Mouse (Mus musculus) adrenal gland, postnatal 10 days (tissue): ENCODE data around the gene Ano3. TPM values are rescaled to one million over a fixed set of nuclear protein-coding genes. Genes with fewer than 3 reads are reported as not detected.
"Not testable (repeated sequence)": the region's sequence is repeated elsewhere in the genome, so short reads cannot be mapped to it uniquely, and the experiment has no call there.

ENCODE experiments used
- DNase-seq: peaks from one replicate; pipeline ENCODE4 v3.0.0; 2021; ENCODE audit warnings: mixed read lengths
- long read RNA-seq, 2 experiments: library from polyadenylated mRNA; stranded (forward); transcript quantifications; one replicate each; pipeline ENCODE4 v2.0.0; 2021
- total RNA-seq, 2 experiments: library from RNA; stranded (reverse); gene quantifications; 2 replicates each; pipeline ENCODE4 v1.2.3; 2021

The Ano3 gene
- under 1 TPM; 0.09 to 0.12 TPM for total RNA-seq
- long read RNA-seq, experiment 1, partial matches to known transcripts = 0 of 1 reads
- long read RNA-seq, experiment 1, other reads (novel, unspliced or antisense) = 1 of 1 reads
- long read RNA-seq, experiment 2, partial matches to known transcripts = 0 of 2 reads
- long read RNA-seq, experiment 2, other reads (novel, unspliced or antisense) = 2 of 2 reads

- not testable (repeated sequence) for DNase-seq
Measured at GRCm38 (mm10) chr2:110950823-110951222, at the start of gene Ano3. Ano3 (minus strand) TSS chr2:110950923.

- no peak for DNase-seq
Measured at GRCm38 (mm10) chr2:110990071-110990470, 39.3 kb upstream of the Ano3 start.

DNA sequence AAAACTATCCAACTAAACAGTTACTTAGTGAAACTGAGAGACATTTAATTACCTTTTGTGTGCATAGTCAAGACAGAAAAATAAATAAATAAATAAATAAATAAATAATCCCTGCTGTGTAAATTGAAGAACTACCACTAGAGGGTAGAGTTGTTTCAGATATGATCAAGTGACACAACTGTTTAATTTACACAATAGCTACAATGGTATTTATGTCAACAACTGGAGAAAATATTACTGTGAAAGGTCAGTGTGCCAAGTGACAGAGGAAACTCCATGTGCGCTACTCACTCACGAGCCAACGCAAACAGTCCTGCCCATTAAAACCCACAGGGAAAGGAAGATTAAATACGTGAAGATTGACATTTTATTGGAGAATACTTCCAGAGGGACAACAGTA, 38.8 kb upstream of the Ano3 start:
- no peak for DNase-seq

DNA sequence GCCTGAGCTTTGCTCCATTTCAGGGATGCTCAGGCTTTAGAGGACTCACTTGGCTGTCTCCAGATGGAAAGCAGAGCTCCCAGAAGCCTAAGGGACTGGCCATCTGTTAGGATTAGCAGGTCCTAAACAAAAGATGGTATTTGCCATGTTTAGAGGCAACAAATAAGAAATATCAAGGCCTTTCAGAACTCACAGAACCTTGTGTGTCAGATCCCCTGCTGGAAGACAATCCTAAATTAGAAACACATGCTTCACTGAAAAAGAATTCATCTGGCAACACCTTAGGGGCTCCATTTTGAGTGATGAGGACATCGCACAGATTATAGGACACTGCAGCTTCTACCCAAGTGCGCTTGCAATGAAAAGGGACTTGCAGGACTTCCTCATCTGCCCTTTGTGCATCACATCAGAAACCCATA, 35.1 kb upstream of the Ano3 start:
- DNase-seq = no peak

DNA sequence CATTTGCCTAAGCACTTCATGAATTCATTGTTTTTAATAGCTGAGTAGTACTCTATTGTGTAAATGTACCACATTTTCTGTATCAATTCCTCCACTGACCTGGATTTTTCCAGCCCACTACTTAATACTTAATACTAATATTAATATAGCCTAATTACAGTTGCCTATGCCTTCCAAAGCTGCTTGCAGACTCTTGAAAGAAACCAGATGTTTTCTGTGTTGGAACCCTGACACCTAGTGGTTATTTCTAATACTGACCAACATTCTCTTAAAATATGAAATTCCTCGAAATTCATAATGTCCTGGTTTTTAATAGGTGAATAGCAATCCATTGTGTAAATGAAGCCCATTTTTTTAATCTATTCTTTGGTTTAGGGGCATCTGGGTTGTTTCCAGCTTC, 31.0 kb upstream of the Ano3 start:
- DNase-seq = no peak

- DNase-seq = no peak
Measured at GRCm38 (mm10) chr2:110979610-110980009, 28.9 kb upstream of the Ano3 start.

DNA sequence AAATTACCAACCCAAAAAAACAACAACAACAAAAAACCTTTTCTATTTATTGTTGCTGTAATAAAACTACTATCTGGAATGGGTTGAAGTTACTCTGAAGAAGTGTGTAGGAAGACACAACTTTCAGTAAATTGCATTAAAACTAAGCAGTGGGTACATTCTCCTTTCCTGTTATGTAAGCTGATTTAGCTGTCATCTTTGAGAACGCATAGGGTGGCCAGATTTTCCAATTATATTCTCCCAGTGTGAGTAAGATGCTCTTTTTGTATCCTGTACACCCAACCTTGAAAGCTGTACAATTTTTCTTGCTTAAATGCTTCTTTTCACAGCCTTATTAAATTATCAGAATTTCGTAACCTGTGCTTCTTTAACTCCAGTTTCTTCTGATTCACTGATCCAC, 26.1 kb upstream of the Ano3 start:
- DNase-seq = no peak

DNA sequence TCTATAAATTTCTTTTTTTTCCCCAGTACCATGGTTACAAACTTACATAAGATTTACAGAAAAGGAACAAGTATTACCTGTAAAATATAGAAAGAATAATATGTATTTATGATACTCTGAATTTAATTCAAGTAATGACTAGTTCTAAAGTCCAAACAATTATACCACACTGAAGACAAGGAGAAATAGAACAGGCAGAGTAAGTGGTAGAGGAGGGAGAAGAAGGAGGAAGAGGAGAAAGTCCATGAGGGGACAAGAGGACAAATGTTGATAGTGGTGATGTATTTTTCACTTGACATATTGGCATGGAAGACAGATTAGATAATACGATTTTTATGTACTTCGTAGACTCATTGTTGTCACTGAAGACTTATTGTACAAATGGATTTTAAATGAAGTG, 19.4 kb upstream of the Ano3 start:
- no peak for DNase-seq

- DNase-seq = no peak
Measured at GRCm38 (mm10) chr2:110965398-110965797, 14.7 kb upstream of the Ano3 start.

- DNase-seq = no peak
Measured at GRCm38 (mm10) chr2:110950432-110950803, 305 bp downstream of the Ano3 start.

DNA sequence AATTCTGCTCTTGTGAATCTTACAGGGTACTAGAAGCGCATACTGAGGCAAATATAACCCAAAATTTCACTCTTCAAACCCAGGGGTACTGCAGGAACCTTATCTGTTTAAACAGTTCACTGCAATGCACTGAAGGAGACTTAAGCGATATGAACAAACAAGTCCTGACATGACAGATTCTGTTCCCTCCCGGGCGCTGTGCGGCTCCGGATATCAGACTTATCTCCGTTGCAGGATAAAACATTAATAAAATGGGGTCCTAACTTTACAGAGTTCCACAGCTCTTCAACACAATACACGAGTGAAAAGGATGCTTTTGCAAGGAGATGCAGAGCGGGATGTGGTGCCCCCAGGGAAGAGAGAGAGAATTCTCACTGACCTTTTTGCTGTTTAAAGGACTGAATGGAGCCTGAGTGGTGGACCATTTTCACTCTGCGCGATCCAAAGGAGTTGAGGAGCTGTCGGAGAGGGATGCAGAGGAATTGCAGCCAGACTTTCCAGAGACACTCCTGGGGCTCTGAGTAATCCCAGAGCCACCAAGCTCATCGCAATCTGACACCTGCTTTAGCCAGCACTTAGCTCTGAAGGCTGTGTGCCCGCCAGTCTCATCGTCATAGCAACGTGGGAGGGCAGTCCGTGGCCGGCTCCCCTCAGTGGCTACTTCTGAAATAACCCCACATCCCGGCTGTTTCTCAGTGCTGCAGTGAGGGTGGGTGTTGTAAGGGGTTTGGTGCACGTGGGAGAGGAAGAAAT, 868 bp downstream of the Ano3 start:
- DNase-seq = no peak

GRCm38 (mm10) chr2:110945171-110945570, 5.6 kb downstream of the Ano3 start:
- DNase-seq = no peak

DNA sequence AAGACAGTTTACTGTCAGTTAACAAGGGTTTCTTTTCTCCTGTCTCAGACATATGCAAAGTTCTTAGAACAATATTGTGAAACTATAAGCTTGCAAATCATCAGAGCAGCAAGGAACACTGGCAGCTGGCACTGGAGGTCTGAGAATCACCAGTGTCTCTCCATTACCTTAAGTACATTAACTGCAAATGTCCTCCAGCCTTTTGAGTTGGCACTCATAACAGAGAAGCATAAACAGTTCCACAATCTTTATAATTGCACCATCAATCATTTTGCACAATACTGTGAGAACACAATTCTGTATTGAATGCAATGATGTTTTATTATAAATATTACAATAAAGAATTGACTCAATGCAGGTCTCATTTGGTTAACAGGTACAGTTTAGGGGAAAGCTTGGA, 15.0 kb downstream of the Ano3 start:
- DNase-seq = no peak

- DNase-seq = no peak
Measured at GRCm38 (mm10) chr2:110929126-110929525, 21.6 kb downstream of the Ano3 start.

DNA sequence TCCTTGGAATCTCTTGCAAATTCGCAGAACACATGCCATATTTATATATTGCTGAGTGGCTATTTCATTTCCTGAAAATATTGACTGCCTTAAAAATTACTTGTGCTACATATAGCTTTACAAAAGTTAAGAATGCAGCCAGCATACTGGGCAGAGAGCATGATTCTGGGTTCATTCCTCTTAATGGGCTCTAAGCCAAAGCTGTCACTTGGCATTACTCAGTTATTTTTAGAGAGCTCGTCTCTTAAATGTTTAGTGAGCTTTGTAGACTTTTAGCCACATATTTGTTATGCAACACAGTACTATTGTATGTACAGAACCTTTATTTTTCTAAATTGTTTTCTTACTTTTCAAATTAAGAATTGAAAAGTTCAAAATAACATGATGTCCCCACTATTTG, 41.2 kb downstream of the Ano3 start:
- no peak for DNase-seq

- DNase-seq = no peak
Measured at GRCm38 (mm10) chr2:110906473-110906872, 44.2 kb downstream of the Ano3 start.

DNA sequence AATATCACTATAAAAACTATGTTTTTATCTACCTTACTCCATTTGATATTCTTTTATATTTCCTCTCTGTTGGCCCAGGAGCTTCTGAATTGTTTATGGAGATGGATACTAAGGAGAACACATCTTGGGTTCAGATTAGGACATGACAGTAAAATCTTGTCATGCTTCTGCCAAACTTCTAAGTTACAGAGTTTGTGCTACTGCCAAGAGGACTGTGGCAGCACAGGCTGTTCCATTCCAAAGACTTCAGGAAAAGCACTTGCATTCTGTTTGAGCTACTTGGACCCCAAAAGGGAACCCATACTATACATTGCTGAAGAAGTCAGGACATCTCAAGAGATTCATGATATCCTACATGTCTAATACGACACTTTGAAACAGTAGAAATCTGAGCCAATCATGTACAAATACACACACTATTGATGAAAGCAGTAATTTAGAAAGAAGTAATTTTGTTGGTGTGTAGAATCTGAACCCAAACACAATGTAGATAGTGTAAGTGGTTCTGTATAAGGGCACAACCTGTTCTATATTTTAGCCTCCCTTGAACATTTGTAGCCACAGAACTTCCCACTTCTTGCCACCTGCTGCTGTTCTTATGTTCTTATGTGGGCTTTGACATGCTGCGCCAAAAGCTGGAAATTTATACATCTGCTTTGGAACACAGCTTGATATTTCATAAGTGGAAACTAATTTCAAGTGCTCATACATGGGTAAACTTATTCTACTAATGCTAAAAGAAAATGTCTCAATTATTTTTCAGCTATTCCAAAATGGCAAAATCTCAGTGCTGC, 54.0 kb downstream of the Ano3 start:
- no peak for DNase-seq

DNA sequence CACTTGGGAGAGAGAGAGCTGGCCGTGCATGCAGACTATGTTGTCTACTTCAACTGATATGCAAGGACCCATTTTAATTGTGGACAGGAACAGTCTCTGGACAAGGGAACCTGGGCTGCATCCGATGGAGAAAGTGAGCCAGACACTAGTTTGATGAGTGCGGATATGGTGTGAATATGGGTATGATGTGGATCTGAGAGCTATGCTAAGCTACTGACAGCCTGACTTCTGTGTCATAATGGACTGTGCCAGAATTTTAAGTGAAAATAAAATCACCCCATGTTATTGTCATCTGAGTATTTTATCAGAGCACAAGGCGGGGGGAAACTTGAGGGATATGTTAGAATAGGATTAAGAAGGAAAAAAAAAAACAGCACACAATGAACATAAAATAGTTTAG, 79.1 kb downstream of the Ano3 start:
- DNase-seq = no peak

DNA sequence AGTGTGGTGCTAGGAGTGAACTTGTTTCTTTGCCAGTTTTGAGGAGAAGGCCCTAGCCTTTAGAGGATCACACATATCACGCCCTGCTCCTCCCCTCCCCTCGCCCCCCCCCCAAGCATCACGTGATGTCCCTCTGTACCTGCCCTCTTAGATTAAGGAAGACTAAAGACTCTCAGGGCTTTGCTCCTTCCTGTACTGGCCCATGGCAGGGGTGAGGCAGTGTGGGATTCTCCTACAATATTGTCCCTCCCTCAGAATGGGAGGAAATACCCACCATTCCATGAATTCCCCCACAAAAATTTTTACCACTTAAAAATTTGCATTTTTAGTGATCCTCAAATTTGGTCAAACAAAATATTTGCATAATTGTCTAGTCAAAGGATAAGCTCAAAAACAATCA, 85.1 kb downstream of the Ano3 start:
- no peak for DNase-seq

DNA sequence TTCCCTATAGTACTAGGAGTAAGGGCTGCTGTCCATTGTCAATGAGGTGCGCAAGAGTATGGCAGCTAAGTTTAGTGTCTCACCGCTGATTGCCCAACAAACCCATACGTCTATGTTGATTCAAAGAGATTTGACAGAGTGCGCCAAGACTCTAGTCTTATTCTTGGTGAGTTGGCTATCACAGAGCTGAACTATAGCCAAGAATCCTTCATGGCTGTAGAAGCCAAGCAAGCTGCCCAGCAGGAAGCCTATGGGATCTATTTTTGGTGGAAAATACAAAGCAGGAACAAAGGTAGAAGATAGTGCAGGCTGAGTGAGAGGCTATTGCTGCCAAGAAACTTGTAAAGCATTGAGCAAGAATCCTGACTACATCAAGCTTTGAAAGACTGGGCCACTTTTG, 87.3 kb downstream of the Ano3 start:
- no peak for DNase-seq

DNA sequence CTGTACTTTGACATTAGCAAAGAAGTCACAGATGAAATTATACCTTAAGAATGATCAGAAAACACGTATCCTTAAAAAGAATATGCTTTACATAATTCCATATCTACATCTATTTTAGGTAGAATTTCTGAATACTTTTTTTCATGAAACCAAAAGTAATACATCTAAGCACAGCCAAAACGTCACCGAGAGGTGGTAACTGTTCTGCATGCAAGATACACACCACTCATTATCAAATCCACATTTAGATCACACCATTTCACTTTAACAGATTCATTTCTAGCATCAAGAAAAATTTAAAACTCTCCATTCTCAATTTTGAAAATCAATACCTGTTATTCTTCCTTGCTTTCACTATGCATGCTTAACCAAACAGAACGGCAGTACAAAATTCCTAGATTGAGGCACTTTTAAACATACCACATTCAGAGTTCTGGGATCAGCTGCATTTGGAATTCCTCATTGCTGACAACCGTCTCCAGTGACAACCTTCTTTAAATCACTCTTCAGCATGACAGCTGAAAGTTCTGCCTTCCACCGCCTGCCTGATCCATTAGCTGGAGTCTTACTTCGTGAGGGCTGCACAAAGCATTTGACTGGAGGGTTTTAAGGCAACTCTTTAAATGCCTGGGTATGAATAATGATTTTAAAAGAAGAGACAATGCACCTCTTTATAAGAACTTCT, 111.0 kb downstream of the Ano3 start:
- no peak for DNase-seq

DNA sequence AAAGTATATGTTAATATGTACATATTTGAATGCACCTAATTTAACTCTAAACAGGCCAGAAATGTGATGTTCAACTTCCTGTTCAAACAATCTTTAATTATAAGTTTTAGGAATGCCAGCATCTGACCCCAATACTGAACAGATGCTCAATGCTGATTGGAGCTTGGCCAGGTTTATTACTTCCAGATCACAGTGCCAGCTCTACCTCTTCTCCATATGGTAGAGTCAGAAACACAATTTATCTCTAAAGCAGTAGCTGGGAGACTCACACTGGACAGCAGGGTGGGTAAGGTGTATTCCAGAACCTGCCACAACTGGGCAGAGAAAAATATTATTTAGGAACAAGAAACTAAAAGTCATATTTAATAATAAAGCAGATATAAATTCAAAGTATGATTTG, 134.5 kb downstream of the Ano3 start:
- no peak for DNase-seq

- no peak for DNase-seq
Measured at GRCm38 (mm10) chr2:110814964-110815363, 135.8 kb downstream of the Ano3 start.
